Mouse (Mus musculus): ENCODE measurements around the gene Cspg5. TPM values are rescaled to one million over a fixed set of nuclear protein-coding genes. Genes with fewer than 3 reads are reported as not detected.

Cspg5 gene
- polyA plus RNA-seq, 2 experiments from 2014 or later: 0.24 to 0.57 TPM

Other genes with a start within 250 kb of the Cspg5 start
- 10 to 100 TPM; 23.4 to 24.1 TPM for gene Smarcc1, start 126.1 kb upstream of the Cspg5 start, polyA plus RNA-seq (2017; shearing (Covaris generic))
- gene Dhx30, start 126.0 kb upstream of the Cspg5 start, polyA plus RNA-seq (2017; shearing (Covaris generic)): 100 to 1,000 TPM; 102 to 156 TPM
- 10 to 100 TPM; 13.5 to 23.8 TPM for gene Elp6, start 61.4 kb downstream of the Cspg5 start, polyA plus RNA-seq (2017; shearing (Covaris generic))
- gene Scap, start 89.5 kb downstream of the Cspg5 start, polyA plus RNA-seq (2017; shearing (Covaris generic)): 10 to 100 TPM; 11.6 to 19.6 TPM
- 1 to 10 TPM; 7.2 TPM for gene Ptpn23, start 164.4 kb downstream of the Cspg5 start, polyA plus RNA-seq (2017; shearing (Covaris generic))
- gene Ngp, start 176.0 kb downstream of the Cspg5 start, polyA plus RNA-seq (2017; shearing (Covaris generic)): not detected
- gene Klhl18, start 232.9 kb downstream of the Cspg5 start, polyA plus RNA-seq (2017; shearing (Covaris generic)): 10 to 100 TPM in 1 of 2 experiments, 1 to 10 TPM in 1; 9.0 to 19.3 TPM
- 1 to 10 TPM in 1 of 2 experiments, under 1 TPM in 1; 0.44 to 1.0 TPM for gene Kif9, start 233.2 kb downstream of the Cspg5 start, polyA plus RNA-seq (2017; shearing (Covaris generic))